Mouse (Mus musculus): ENCODE data around the gene Zfp82.

- no peak for TF ChIP-seq POLR2A (IDR thresholded peaks at IDR 0.05; ENCODE audit: borderline replicate concordance, low read depth, low read length)
- no peak for TF ChIP-seq CTCF (IDR thresholded peaks at IDR 0.05; ENCODE audit: low read depth, low read length)
Observed at GRCm38 (mm10) chr7:30034331-30034730, 38.4 kb downstream of the Zfp82 start.
